Mouse (Mus musculus): Measurements from ENCODE around the gene Foxa3. TPM values are rescaled to one million over a fixed set of nuclear protein-coding genes. Genes with fewer than 3 reads are reported as not detected.
A peak's percentile ranks its signal among the peaks of the same experiment; 100 is the strongest.
"Not testable (repeated sequence)": the region's sequence is repeated elsewhere in the genome, so short reads cannot be mapped to it uniquely, and the experiment has no call there.

Foxa3 gene
- total RNA-seq (2021): not detected
- long read RNA-seq: 0 reads

GRCm38 (mm10) chr7:19023357-19023814, at the start of gene Foxa3:
TSS of gene Foxa3 (minus strand) at chr7:19023538.
- DNase-seq (ENCODE audit: low spot score in 2 of 2): no peak

- DNase-seq (ENCODE audit: low spot score in 2 of 2): not testable (repeated sequence)
Observed at GRCm38 (mm10) chr7:19071024-19071423, 47.7 kb upstream of the Foxa3 start.

GRCm38 (mm10) chr7:19069500-19069899, 46.2 kb upstream of the Foxa3 start:
- DNase-seq (ENCODE audit: low spot score in 2 of 2): no peak

- peak in 1 of 2 experiments; percentile 82 for DNase-seq (ENCODE audit: low spot score in 2 of 2)
Observed at GRCm38 (mm10) chr7:19068707-19069106, 45.4 kb upstream of the Foxa3 start.

- no peak for DNase-seq (ENCODE audit: low spot score in 2 of 2)
Observed at GRCm38 (mm10) chr7:19067935-19068334, 44.6 kb upstream of the Foxa3 start.

GRCm38 (mm10) chr7:19067063-19067462, 43.7 kb upstream of the Foxa3 start:
- no peak for DNase-seq (ENCODE audit: low spot score in 2 of 2)

- no peak for DNase-seq (ENCODE audit: low spot score in 2 of 2)
Observed at GRCm38 (mm10) chr7:19065896-19066295, 42.6 kb upstream of the Foxa3 start.

GRCm38 (mm10) chr7:19057405-19057804, 34.1 kb upstream of the Foxa3 start:
- no peak for DNase-seq (ENCODE audit: low spot score in 2 of 2)

GRCm38 (mm10) chr7:19055108-19055507, 31.8 kb upstream of the Foxa3 start:
- no peak for DNase-seq (ENCODE audit: low spot score in 2 of 2)

- DNase-seq (ENCODE audit: low spot score in 2 of 2): no peak
Observed at GRCm38 (mm10) chr7:19054777-19055076, 31.4 kb upstream of the Foxa3 start.

GRCm38 (mm10) chr7:19054047-19054776, 30.9 kb upstream of the Foxa3 start, which contains the start of gene Rsph6a:
TSS of gene Rsph6a (plus strand) at chr7:19054690.
- DNase-seq (ENCODE audit: low spot score in 2 of 2): no peak

GRCm38 (mm10) chr7:19053136-19053532, 29.8 kb upstream of the Foxa3 start:
- DNase-seq (ENCODE audit: low spot score in 2 of 2): no peak

- DNase-seq (ENCODE audit: low spot score in 2 of 2): peak; percentile 50 to 82
Observed at GRCm38 (mm10) chr7:19052345-19053135, 29.2 kb upstream of the Foxa3 start.

GRCm38 (mm10) chr7:19051161-19051560, 27.8 kb upstream of the Foxa3 start:
- no peak for DNase-seq (ENCODE audit: low spot score in 2 of 2)

- DNase-seq (ENCODE audit: low spot score in 2 of 2): no peak
Observed at GRCm38 (mm10) chr7:19050172-19050571, 26.8 kb upstream of the Foxa3 start.

GRCm38 (mm10) chr7:19049252-19049651, 25.9 kb upstream of the Foxa3 start:
- DNase-seq (ENCODE audit: low spot score in 2 of 2): no peak

GRCm38 (mm10) chr7:19048006-19048527, 24.7 kb upstream of the Foxa3 start:
- no peak for DNase-seq (ENCODE audit: low spot score in 2 of 2)

- no peak for DNase-seq (ENCODE audit: low spot score in 2 of 2)
Observed at GRCm38 (mm10) chr7:19046286-19047069, 23.1 kb upstream of the Foxa3 start.

GRCm38 (mm10) chr7:19044616-19045015, 21.3 kb upstream of the Foxa3 start:
- DNase-seq (ENCODE audit: low spot score in 2 of 2): no peak

GRCm38 (mm10) chr7:19031641-19032040, 8.3 kb upstream of the Foxa3 start:
- no peak for DNase-seq (ENCODE audit: low spot score in 2 of 2)

- no peak for DNase-seq (ENCODE audit: low spot score in 2 of 2)
Observed at GRCm38 (mm10) chr7:19029084-19029653, 5.8 kb upstream of the Foxa3 start.
